Mouse (Mus musculus): ENCODE results near the gene Col11a2. TPM values are rescaled to one million over a fixed set of nuclear protein-coding genes. Genes with fewer than 3 reads are reported as not detected.

Col11a2 gene
- total RNA-seq, 4 experiments from 2014 or later = 22.6 to 30.2 (median 27.5) TPM

GRCm38 (mm10) chr17:34047404-34048050, 8.3 kb downstream of the Col11a2 start:
- no peak for DNase-seq (ENCODE audit: low spot score in 2 of 2)

DNA sequence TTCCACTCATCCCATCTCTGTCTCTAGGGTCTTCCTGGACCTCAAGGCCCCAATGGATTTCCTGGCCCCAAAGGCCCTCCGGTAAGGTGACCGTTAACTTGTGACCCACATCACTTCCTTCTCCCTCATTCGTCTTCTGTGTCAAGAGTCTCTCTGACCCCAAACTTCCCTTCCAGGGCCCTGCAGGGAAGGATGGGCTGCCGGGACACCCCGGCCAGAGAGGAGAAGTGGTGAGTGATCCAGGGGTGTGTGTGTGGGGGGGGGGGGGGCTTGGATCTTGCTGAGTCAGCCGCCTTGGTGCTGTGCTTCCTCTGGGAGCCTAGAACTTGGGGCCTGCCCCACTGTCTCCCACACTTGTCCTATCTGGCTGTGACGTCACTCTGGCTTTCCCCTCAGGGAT, 18.0 kb downstream of the Col11a2 start:
- DNase-seq (ENCODE audit: low spot score in 2 of 2) = no peak

GRCm38 (mm10) chr17:34068864-34069263, 29.6 kb downstream of the Col11a2 start:
- no peak for DNase-seq (ENCODE audit: low spot score in 2 of 2)

GRCm38 (mm10) chr17:34072091-34072490, 32.9 kb downstream of the Col11a2 start:
- DNase-seq (ENCODE audit: low spot score in 2 of 2) = no peak

- DNase-seq (ENCODE audit: low spot score in 2 of 2) = peak in 1 of 2 experiments; percentile 79
These were observed 36.0 kb downstream of the Col11a2 start for GRCm38 (mm10) chr17:34075271-34075670.

DNA sequence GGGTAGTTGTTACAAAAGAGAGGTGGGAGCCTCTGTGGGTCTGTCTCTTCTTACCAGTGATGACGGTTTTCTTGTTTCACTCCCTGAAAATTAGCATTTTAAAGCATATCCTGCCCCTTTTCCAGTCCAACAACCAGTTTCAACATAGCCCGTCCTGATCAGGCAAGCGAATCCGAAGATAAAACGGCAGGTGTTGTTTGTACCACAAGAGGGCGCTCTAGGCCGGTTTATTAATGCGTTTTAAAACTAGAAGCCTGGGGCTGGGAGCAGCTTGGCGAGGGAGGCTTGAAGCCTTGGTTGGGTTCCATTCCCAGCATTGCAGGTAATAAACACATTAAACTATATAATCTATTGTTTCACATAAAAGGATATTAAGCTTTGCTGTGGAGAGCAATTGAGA, 38.3 kb downstream of the Col11a2 start:
- DNase-seq (ENCODE audit: low spot score in 2 of 2) = peak; percentile 35 to 71

DNA sequence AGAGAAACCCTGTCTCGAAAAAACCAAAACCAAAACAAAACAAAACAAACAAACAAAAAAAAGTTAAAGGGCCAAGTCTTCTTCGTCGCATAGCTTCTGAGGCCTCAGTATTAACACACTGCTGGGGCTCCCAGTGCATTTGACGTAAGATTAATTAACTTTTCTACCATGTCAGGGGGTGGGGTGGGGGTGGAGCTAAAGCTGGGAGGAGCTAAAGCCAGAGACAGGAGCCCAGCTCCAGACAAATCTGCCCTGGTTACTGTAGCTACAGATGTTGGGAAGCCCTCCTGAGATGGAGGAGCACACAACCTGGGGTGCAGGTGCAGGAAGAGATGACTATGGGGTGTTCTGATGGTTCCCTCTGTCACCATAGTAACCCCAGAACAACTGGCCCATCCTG, 38.9 kb downstream of the Col11a2 start:
- DNase-seq (ENCODE audit: low spot score in 2 of 2) = no peak

- DNase-seq (ENCODE audit: low spot score in 2 of 2) = no peak
These were observed 39.8 kb downstream of the Col11a2 start for GRCm38 (mm10) chr17:34079002-34079401.

GRCm38 (mm10) chr17:34079621-34080020, 40.4 kb downstream of the Col11a2 start:
- peak; percentile 19 to 49 for DNase-seq (ENCODE audit: low spot score in 2 of 2)

GRCm38 (mm10) chr17:34083104-34083503, 43.9 kb downstream of the Col11a2 start:
- DNase-seq (ENCODE audit: low spot score in 2 of 2) = no peak

DNA sequence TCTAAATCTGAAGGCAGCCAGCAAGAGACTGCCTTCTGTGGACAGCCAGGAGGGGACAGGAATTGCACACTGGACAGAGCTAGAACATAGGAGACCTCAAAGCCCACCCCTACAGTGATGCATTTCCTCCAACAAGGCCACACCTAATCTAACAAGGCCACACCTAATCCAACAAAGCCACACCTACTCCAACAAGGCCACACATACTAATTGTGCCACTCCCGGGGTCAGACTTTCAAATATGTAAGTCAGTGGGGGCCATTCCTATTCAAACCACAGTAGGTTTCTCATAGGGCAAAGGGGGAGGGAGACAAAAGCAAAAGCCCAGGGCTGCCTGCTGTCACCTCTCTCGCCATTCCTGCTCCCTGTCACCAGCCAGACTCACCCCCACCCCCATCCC, 48.1 kb downstream of the Col11a2 start:
- no peak for DNase-seq (ENCODE audit: low spot score in 2 of 2)

- peak in 1 of 2 experiments; percentile 19 for DNase-seq (ENCODE audit: low spot score in 2 of 2)
These were observed 48.9 kb downstream of the Col11a2 start for GRCm38 (mm10) chr17:34088124-34088523.

DNA sequence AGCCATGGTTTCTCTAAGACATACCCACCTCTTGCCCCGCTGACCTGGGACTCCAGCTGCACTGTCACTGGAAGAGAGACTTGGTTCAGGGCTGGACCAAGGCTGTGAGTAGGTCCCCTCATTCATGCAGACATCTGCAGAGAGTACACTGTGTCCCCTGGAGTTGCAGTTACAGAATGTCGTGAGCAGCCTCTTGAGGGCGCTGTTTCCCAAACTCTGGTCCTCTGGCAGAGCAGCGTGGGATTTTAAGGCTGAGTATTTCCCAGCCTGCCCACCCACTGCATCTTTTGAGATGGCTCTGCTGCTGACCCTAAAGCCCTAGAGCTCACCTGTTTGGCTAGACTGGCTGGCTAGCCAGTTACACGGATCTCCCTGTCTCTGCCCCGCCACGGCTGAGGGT, 51.7 kb downstream of the Col11a2 start:
- no peak for DNase-seq (ENCODE audit: low spot score in 2 of 2)

- no peak for DNase-seq (ENCODE audit: low spot score in 2 of 2)
These were observed 53.1 kb downstream of the Col11a2 start, which contains the start of gene H2-Oa for GRCm38 (mm10) chr17:34092197-34092875. TSS of gene H2-Oa (plus strand) at chr17:34092340.

- no peak for DNase-seq (ENCODE audit: low spot score in 2 of 2)
These were observed 54.1 kb downstream of the Col11a2 start for GRCm38 (mm10) chr17:34093199-34093874.

DNA sequence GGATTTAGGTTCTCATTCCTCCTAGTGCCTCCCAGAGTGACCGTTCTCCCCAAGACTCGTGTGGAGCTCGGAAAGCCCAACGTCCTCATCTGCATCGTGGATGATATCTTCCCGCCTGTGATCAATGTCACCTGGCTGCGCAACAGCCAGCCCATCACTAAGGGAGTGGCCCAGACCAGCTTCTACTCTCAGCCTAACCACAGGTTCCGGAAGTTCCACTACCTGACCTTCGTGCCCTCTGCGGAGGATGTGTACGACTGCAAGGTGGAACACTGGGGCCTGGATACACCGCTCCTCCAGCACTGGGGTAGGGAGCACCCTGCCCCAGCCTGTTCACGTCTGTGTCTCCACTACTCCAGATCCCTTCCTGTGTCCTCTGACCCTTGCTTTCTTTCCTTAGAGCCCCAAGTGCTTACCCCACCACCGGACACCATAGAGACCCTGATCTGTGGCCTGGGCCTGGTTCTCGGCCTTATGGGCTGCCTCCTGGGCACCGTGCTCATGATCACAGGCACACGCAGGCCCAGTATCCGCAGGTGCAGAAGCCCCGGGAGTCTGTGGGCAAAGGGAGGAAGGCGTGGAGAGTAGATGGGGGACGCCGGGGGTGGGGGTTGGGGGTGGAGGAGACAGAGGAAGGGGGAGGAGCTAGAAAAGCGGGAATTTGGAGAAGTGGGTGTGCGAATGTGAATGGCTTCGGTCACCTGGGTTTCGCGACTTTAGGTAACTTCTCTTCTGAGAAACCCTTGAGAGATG, 55.2 kb downstream of the Col11a2 start:
- no peak for DNase-seq (ENCODE audit: low spot score in 2 of 2)

- no peak for DNase-seq (ENCODE audit: low spot score in 2 of 2)
These were observed 57.3 kb downstream of the Col11a2 start for GRCm38 (mm10) chr17:34096497-34097010.

DNA sequence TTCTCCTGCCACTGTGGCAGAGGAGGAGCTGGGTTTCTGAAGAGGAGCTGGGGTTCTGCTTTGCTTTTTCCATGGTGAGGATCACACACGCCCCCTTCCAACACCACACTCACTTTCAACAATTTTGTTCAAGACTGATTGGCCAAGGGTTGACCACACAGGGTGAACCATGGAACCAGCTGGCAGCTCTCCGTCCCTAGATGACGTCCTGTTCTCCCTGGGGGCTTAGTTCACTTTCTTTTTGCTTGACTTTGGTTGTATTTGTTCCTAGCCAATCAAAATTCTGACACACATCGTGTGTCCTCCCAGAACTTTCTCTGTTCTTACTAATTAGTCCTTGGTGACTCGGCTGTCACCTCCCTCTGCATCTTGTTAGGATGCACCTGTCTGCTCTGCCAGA, 58.0 kb downstream of the Col11a2 start:
- DNase-seq (ENCODE audit: low spot score in 2 of 2) = no peak

DNA sequence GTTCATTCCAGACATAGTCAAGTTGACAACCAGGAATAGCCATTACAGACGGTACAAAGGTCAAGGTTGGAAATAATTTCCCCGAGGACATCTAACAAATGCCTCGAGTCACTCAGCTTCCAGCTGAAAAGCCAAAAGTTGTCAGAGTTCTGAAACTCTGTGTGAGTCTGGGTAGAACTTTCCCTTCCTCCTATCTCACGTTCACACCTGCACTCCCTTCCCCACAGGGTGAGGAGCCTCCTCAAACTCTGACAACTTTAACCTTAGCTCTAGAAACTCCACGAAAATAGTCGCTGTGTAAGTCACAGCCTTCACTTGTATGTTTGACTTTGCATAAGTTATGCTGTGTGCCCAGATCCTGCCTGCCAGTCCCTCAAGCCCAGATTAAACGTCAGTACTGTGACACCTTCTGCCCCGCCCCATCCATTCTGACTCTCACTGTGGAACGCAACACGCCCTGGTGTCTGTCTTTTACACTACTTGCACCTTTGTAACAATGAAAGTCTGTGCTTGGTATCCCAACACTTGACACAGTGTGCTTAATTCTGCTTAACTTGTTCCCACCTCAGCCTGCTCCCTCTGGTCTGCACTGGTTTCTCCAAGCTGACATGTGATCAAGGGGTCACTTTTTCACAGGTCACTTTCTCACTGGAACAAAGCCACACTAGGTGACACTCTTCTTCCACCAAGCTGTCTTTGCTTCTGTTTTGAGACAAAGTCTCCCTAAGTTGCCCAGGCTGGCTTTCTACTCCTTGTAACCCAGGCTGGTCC, 59.7 kb downstream of the Col11a2 start:
- DNase-seq (ENCODE audit: low spot score in 2 of 2) = no peak

GRCm38 (mm10) chr17:34099531-34099930, 60.3 kb downstream of the Col11a2 start:
- no peak for DNase-seq (ENCODE audit: low spot score in 2 of 2)

GRCm38 (mm10) chr17:34101185-34101584, 61.9 kb downstream of the Col11a2 start:
- no peak for DNase-seq (ENCODE audit: low spot score in 2 of 2)
